Mouse (Mus musculus): ENCODE measurements around the gene Opcml.

- TF ChIP-seq CTCF (IDR thresholded peaks at IDR 0.05; ENCODE audit: control insufficient read depth, insufficient read depth, low read length) (no peak), POLR2A (IDR thresholded peaks at IDR 0.05; ENCODE audit: borderline replicate concordance, control insufficient read depth, low read depth, low read length) (no peak)
These were observed 615.2 kb downstream of the Opcml start for GRCm38 (mm10) chr9:28405816-28406215.
